Mouse (Mus musculus): ENCODE data around the gene Ankrd55.

GRCm38 (mm10) chr13:112325126-112325525 is 36.9 kb downstream of the Ankrd55 start:
- TF ChIP-seq POLR2AphosphoS2 (IDR thresholded peaks at IDR 0.05; ENCODE audit: low read depth, low read length) (no peak), CTCF (conservative IDR thresholded peaks at IDR 0.05 in 1 of 2, IDR thresholded peaks at IDR 0.05 in 1 of 2; ENCODE audit: low read depth in 2 of 2, low read length in 2 of 2) (no peak), POLR2A (IDR thresholded peaks at IDR 0.05; ENCODE audit: low read depth, low read length) (no peak)
